Mouse (Mus musculus): ENCODE results near the gene Gm13769. TPM values are rescaled to one million over a fixed set of nuclear protein-coding genes. Genes with fewer than 3 reads are reported as not detected.
"Not testable (repeated sequence)": the region's sequence is repeated elsewhere in the genome, so short reads cannot be mapped to it uniquely, and the experiment has no call there.

Gm13769 gene
- polyA plus RNA-seq (2014; fragmentation: Nextera tagmentation; extraction: Ambion mirVana): not detected in 2 replicates

- not testable (repeated sequence) for H3K27me3 ChIP-seq (replicated peaks; ENCODE audit: control insufficient read depth, insufficient read depth, low read length); H3K36me3 ChIP-seq (ENCODE audit: control insufficient read depth, insufficient read depth, low read length); H3K4me2 ChIP-seq (ENCODE audit: low read length); H3K9ac ChIP-seq (ENCODE audit: low read length); H3K9me3 ChIP-seq (ENCODE audit: control insufficient read depth, low read length); DNase-seq (ENCODE audit: low spot score); H3K4me3 ChIP-seq (ENCODE audit: low read depth, low read length); ATAC-seq (replicated peaks; ENCODE audit: low FRiP score, low TSS enrichment, low read depth); H3K4me1 ChIP-seq (replicated peaks; ENCODE audit: control insufficient read depth, insufficient read depth, low read length); H3K27ac ChIP-seq (ENCODE audit: low read depth)
- WGBS: no CpG with 5 or more reads among the region's 6 CpGs
Observed at GRCm38 (mm10) chr2:90321900-90322299, at the start of gene Gm13769. Gene Gm13769 (plus strand): TSS chr2:90322200.

GRCm38 (mm10) chr2:90292741-90293140, 29.3 kb upstream of the Gm13769 start, which contains the start of gene Olfr1272:
Gene Olfr1272 (minus strand): TSS chr2:90292841.
- no peak for ATAC-seq (replicated peaks; ENCODE audit: low FRiP score, low TSS enrichment, low read depth)
- Histone ChIP-seq H3K9ac (ENCODE audit: low read length) (no peak within 1 kb of the TSS), H3K36me3 (ENCODE audit: control insufficient read depth, insufficient read depth, low read length) (no peaks in the 10 kb centered on the region), H3K27me3 (replicated peaks; ENCODE audit: control insufficient read depth, insufficient read depth, low read length) (no peaks in the 10 kb centered on the region), H3K4me3 (ENCODE audit: low read depth, low read length) (no peak within 1 kb of the TSS), H3K4me2 (ENCODE audit: low read length) (no peak within 1 kb of the TSS), H3K4me1 (replicated peaks; ENCODE audit: control insufficient read depth, insufficient read depth, low read length) (no peaks in the 10 kb centered on the region), H3K9me3 (ENCODE audit: control insufficient read depth, low read length) (no peaks in the 10 kb centered on the region), H3K27ac (ENCODE audit: low read depth) (no peak within 1 kb of the TSS)
- 93% methylated on average over 6 of the region's 6 CpGs for WGBS
- no peak for DNase-seq (ENCODE audit: low spot score)

- H3K36me3 ChIP-seq (ENCODE audit: control insufficient read depth, insufficient read depth, low read length); H3K4me2 ChIP-seq (ENCODE audit: low read length); H3K4me3 ChIP-seq (ENCODE audit: low read depth, low read length); H3K27ac ChIP-seq (ENCODE audit: low read depth); ATAC-seq (replicated peaks; ENCODE audit: low FRiP score, low TSS enrichment, low read depth); H3K9me3 ChIP-seq (ENCODE audit: control insufficient read depth, low read length); H3K4me1 ChIP-seq (replicated peaks; ENCODE audit: control insufficient read depth, insufficient read depth, low read length); H3K27me3 ChIP-seq (replicated peaks; ENCODE audit: control insufficient read depth, insufficient read depth, low read length); H3K9ac ChIP-seq (ENCODE audit: low read length); DNase-seq (ENCODE audit: low spot score): not testable (repeated sequence)
- WGBS: no CpG with 5 or more reads among the region's 4 CpGs
Observed at GRCm38 (mm10) chr2:90346694-90347093, 24.7 kb downstream of the Gm13769 start.

GRCm38 (mm10) chr2:90351047-90351446, 29.0 kb downstream of the Gm13769 start:
- not testable (repeated sequence) for H3K27ac ChIP-seq (ENCODE audit: low read depth); ATAC-seq (replicated peaks; ENCODE audit: low FRiP score, low TSS enrichment, low read depth)

GRCm38 (mm10) chr2:90351540-90351939, 29.5 kb downstream of the Gm13769 start:
- H3K27me3 ChIP-seq (replicated peaks; ENCODE audit: control insufficient read depth, insufficient read depth, low read length); H3K27ac ChIP-seq (ENCODE audit: low read depth); H3K4me2 ChIP-seq (ENCODE audit: low read length); DNase-seq (ENCODE audit: low spot score); H3K9me3 ChIP-seq (ENCODE audit: control insufficient read depth, low read length); H3K36me3 ChIP-seq (ENCODE audit: control insufficient read depth, insufficient read depth, low read length); H3K9ac ChIP-seq (ENCODE audit: low read length); H3K4me1 ChIP-seq (replicated peaks; ENCODE audit: control insufficient read depth, insufficient read depth, low read length); H3K4me3 ChIP-seq (ENCODE audit: low read depth, low read length): not testable (repeated sequence)
- WGBS: no CpG with 5 or more reads among the region's 3 CpGs
- ATAC-seq (replicated peaks; ENCODE audit: low FRiP score, low TSS enrichment, low read depth): peak; percentile 75; the same call in 1 of the 2 replicates

More at GRCm38 (mm10) chr2:90351047-90351446, 29.0 kb downstream of the Gm13769 start:
- not testable (repeated sequence) for H3K4me3 ChIP-seq (ENCODE audit: low read depth, low read length); DNase-seq (ENCODE audit: low spot score); H3K36me3 ChIP-seq (ENCODE audit: control insufficient read depth, insufficient read depth, low read length); H3K9ac ChIP-seq (ENCODE audit: low read length); H3K9me3 ChIP-seq (ENCODE audit: control insufficient read depth, low read length); H3K4me1 ChIP-seq (replicated peaks; ENCODE audit: control insufficient read depth, insufficient read depth, low read length); H3K27me3 ChIP-seq (replicated peaks; ENCODE audit: control insufficient read depth, insufficient read depth, low read length); H3K4me2 ChIP-seq (ENCODE audit: low read length)
- WGBS: no CpG with 5 or more reads among the region's 6 CpGs

GRCm38 (mm10) chr2:90359229-90359628, 37.2 kb downstream of the Gm13769 start:
- not testable (repeated sequence) for DNase-seq (ENCODE audit: low spot score); H3K9me3 ChIP-seq (ENCODE audit: control insufficient read depth, low read length); H3K9ac ChIP-seq (ENCODE audit: low read length); ATAC-seq (replicated peaks; ENCODE audit: low FRiP score, low TSS enrichment, low read depth); H3K27ac ChIP-seq (ENCODE audit: low read depth); H3K4me1 ChIP-seq (replicated peaks; ENCODE audit: control insufficient read depth, insufficient read depth, low read length); H3K4me2 ChIP-seq (ENCODE audit: low read length); H3K27me3 ChIP-seq (replicated peaks; ENCODE audit: control insufficient read depth, insufficient read depth, low read length); H3K36me3 ChIP-seq (ENCODE audit: control insufficient read depth, insufficient read depth, low read length); H3K4me3 ChIP-seq (ENCODE audit: low read depth, low read length)
- WGBS: no CpG with 5 or more reads among the region's 5 CpGs

- H3K4me1 ChIP-seq (replicated peaks; ENCODE audit: control insufficient read depth, insufficient read depth, low read length); H3K4me3 ChIP-seq (ENCODE audit: low read depth, low read length); ATAC-seq (replicated peaks; ENCODE audit: low FRiP score, low TSS enrichment, low read depth); H3K36me3 ChIP-seq (ENCODE audit: control insufficient read depth, insufficient read depth, low read length); DNase-seq (ENCODE audit: low spot score); H3K4me2 ChIP-seq (ENCODE audit: low read length); H3K9ac ChIP-seq (ENCODE audit: low read length); H3K27ac ChIP-seq (ENCODE audit: low read depth); H3K27me3 ChIP-seq (replicated peaks; ENCODE audit: control insufficient read depth, insufficient read depth, low read length); H3K9me3 ChIP-seq (ENCODE audit: control insufficient read depth, low read length): not testable (repeated sequence)
- no CpG with 5 or more reads among the region's 4 CpGs for WGBS
Observed at GRCm38 (mm10) chr2:90360199-90360598, 38.2 kb downstream of the Gm13769 start.

Other genes with a start within 250 kb of the Gm13769 start
- not detected in 2 replicates for gene Olfr1269, start 200.8 kb upstream of the Gm13769 start, polyA plus RNA-seq (2014; fragmentation: Nextera tagmentation; extraction: Ambion mirVana)
- gene Olfr32, start 179.9 kb upstream of the Gm13769 start, polyA plus RNA-seq (2014; fragmentation: Nextera tagmentation; extraction: Ambion mirVana): not detected in 2 replicates
- not detected in 2 replicates for gene Olfr1270, start 169.1 kb upstream of the Gm13769 start, polyA plus RNA-seq (2014; fragmentation: Nextera tagmentation; extraction: Ambion mirVana)
- not detected in 2 replicates for gene Olfr1506, start 97.7 kb upstream of the Gm13769 start, polyA plus RNA-seq (2014; fragmentation: Nextera tagmentation; extraction: Ambion mirVana)
- not detected in 2 replicates for gene Olfr142, start 64.6 kb upstream of the Gm13769 start, polyA plus RNA-seq (2014; fragmentation: Nextera tagmentation; extraction: Ambion mirVana)
- not detected in 2 replicates for gene Olfr1271, start 51.2 kb upstream of the Gm13769 start, polyA plus RNA-seq (2014; fragmentation: Nextera tagmentation; extraction: Ambion mirVana)
- not detected in 2 replicates for gene Olfr1272, start 29.4 kb upstream of the Gm13769 start, polyA plus RNA-seq (2014; fragmentation: Nextera tagmentation; extraction: Ambion mirVana)
- not detected in 2 replicates for gene Olfr1274-ps, start 76.5 kb downstream of the Gm13769 start, polyA plus RNA-seq (2014; fragmentation: Nextera tagmentation; extraction: Ambion mirVana)